Comparison of ENCODE assay signal across 23 mouse cellular contexts in genomic region chr3:137589811-137590210, GRCm38 (mm10). TPM values are rescaled to one million over a fixed set of nuclear protein-coding genes. Genes with fewer than 3 reads are reported as not detected.
"Had no signal": no experiment of that assay in that cellular context is flagged by ENCODE, and none has a peak within 500 bp of the region (broad histone marks: within the 10 kb centered on the region; RNA-seq: fewer than 3 reads in every experiment).

No protein-coding gene starts in this region.

- H3K4me3 ChIP-seq: kidney, embryonic 15.5 days; left cerebral cortex, adult 2 months; liver, embryonic 13.5 days; midbrain, embryonic 12.5 days; myocyte; neural tube, embryonic 13.5 days had no signal

- H3K27ac ChIP-seq: kidney, embryonic 15.5 days; left cerebral cortex, adult 2 months; liver, embryonic 13.5 days; midbrain, embryonic 12.5 days; neural tube, embryonic 13.5 days; stomach, postnatal 0 days had no signal

- DNase-seq: kidney, adult 11 months; kidney, adult 8-10 months; kidney, postnatal 10 days; kidney, postnatal 36 days; liver, embryonic 13.5 days; lung, adult 2 months; lung, postnatal 14 days; lung, postnatal 4 days; retina, postnatal 1 day; right cerebral cortex, postnatal 4 days; thymus, adult 2 months; thymus, postnatal 14 days; thymus, postnatal 4 days had no signal

- ATAC-seq: midbrain, embryonic 16.5 days had no signal

RNA-seq across cellular contexts. Expression of gene Ddit4l, which starts 31.6 kb away (rescaled TPM):
- total RNA-seq: megakaryocyte progenitor cell, adult 5-6 weeks; megakaryocyte-erythroid progenitor cell, adult 5-6 weeks; monocyte, adult 5-6 weeks had no signal
